ENCODE assay signal across 8 mouse cellular contexts in the genomic region with DNA sequence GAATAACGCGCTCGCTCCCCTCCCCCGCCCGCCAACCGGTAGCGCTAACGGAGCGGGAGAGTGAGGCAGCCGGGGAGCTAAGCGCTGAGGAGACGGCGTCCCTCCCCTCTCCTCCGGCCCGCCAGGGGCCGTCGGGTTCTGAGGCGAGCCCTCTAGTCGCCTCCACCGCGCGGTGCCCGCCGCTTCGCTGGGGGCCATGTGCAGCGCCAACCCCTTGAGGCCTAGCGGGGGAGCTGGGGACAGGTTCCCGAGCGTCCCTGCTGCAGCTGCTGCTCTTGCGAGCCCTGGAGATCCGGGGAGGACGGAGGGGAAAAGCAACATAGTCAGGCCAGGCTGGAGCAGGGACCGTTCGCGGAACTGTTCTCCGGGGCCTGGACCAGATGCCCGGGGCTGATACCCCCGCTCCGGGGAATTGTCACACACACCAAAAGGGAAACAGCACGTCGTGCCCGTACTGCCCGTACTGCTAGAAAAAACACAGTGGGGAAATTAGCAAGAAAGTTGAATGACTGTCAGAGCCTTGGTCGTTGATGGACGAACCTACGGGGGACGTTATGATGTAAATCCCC. TPM values are rescaled to one million over a fixed set of nuclear protein-coding genes. Genes with fewer than 3 reads are reported as not detected.
DNase-seq lines count a peak whose midpoint lies in the region; ATAC-seq and TF ChIP-seq lines count a peak whose summit lies in the region.

No protein-coding gene starts in this region.

- no peaks in the 10 kb centered on the region for H3K36me3 ChIP-seq in kidney, embryonic 16.5 days (ENCODE audit: insufficient read depth, low read length)
- no peaks in the 10 kb centered on the region for H3K36me3 ChIP-seq in forebrain, embryonic 13.5 days (ENCODE audit: poor library complexity, severe bottlenecking)
- H3K36me3 ChIP-seq in liver, embryonic 14.5 days (replicated peaks; ENCODE audit: control insufficient read depth, insufficient read depth, low read depth): no peaks in the 10 kb centered on the region

- H3K27ac ChIP-seq in kidney, embryonic 16.5 days (ENCODE audit: low read length): peak overlapping the region; percentile 95
- peak overlapping the region; percentile 95 for H3K27ac ChIP-seq in forebrain, embryonic 13.5 days
- H3K27ac ChIP-seq in liver, embryonic 14.5 days: peak overlapping the region; percentile 89

- TF ChIP-seq CTCF in liver, embryonic 14.5 days (IDR thresholded peaks at IDR 0.05; ENCODE audit: low read depth): no peak; the same call in 1 of the 2 replicates

- H3K4me3 ChIP-seq in kidney, embryonic 16.5 days (ENCODE audit: low read length): peak overlapping the region; percentile 98
- H3K4me3 ChIP-seq in forebrain, embryonic 13.5 days: peak overlapping the region; percentile 74
- H3K4me3 ChIP-seq in liver, embryonic 14.5 days (ENCODE audit: insufficient read depth in 1 of 2, low read depth in 2 of 2, low read length in 2 of 2): peak overlapping the region; percentile 79 to 99

- H3K4me2 ChIP-seq in kidney, embryonic 16.5 days (replicated peaks; ENCODE audit: low read depth, low read length): peak overlapping the region; percentile 81
- H3K4me2 ChIP-seq in forebrain, embryonic 13.5 days: peak overlapping the region; percentile 78
- H3K4me2 ChIP-seq in liver, embryonic 14.5 days (ENCODE audit: low read depth): peak overlapping the region; percentile 80

- H3K9ac ChIP-seq in kidney, embryonic 16.5 days (replicated peaks; ENCODE audit: low read length): peak overlapping the region; percentile 92
- H3K9ac ChIP-seq in forebrain, embryonic 13.5 days: peak overlapping the region; percentile 87
- peak overlapping the region; percentile 98 for H3K9ac ChIP-seq in liver, embryonic 14.5 days (replicated peaks)

- ATAC-seq in kidney, embryonic 16.5 days (ENCODE audit: low FRiP score, low TSS enrichment): peak; percentile 66
- peak; percentile 68 for ATAC-seq in forebrain, embryonic 13.5 days
- ATAC-seq in liver, embryonic 14.5 days (ENCODE audit: insufficient read depth): peak; percentile 55

- DNase-seq in kidney, adult 18-20 months: no peak
- DNase-seq in T-cell, adult 2 months (ENCODE audit: low spot score): peak; percentile 63
- peak; percentile 42 to 52 (median 42) for DNase-seq in liver, embryonic 14.5 days (ENCODE audit: low read depth in 3 of 3, low spot score in 3 of 3)
- no peak for DNase-seq in right cerebral cortex, adult 2 months (ENCODE audit: low spot score in 2 of 2)
- no peak for DNase-seq in right cerebral cortex, postnatal 36 days (ENCODE audit: low spot score in 2 of 2)
- DNase-seq in layer of hippocampus, adult 9-10 months (ENCODE audit: low spot score): no peak

- H3K27me3 ChIP-seq in kidney, embryonic 16.5 days (ENCODE audit: insufficient read depth, low read length): no peaks in the 10 kb centered on the region
- H3K27me3 ChIP-seq in forebrain, embryonic 13.5 days: no peaks in the 10 kb centered on the region
- no peaks in the 10 kb centered on the region for H3K27me3 ChIP-seq in liver, embryonic 14.5 days (ENCODE audit: control insufficient read depth, insufficient read depth, low read length)

- TF ChIP-seq EP300 in liver, embryonic 14.5 days (IDR thresholded peaks at IDR 0.05; ENCODE audit: low read depth): peak; percentile 63

- H3K9me3 ChIP-seq in kidney, embryonic 16.5 days (ENCODE audit: low read length): no peaks in the 10 kb centered on the region
- no peaks in the 10 kb centered on the region for H3K9me3 ChIP-seq in forebrain, embryonic 13.5 days (replicated peaks)
- no peaks in the 10 kb centered on the region for H3K9me3 ChIP-seq in liver, embryonic 14.5 days (ENCODE audit: control insufficient read depth, low read length)

- under 1% methylated on average over 43 of the region's 47 CpGs for WGBS in kidney, embryonic 16.5 days
- under 1% methylated on average over 43 of the region's 47 CpGs for WGBS in forebrain, embryonic 13.5 days
- WGBS in liver, embryonic 14.5 days (ENCODE audit: insufficient replicate concordance): under 1% methylated on average over 42 of the region's 47 CpGs

- H3K4me1 ChIP-seq in kidney, embryonic 16.5 days (ENCODE audit: insufficient read depth, low read length): peaks cover 10% of the 10 kb centered on the region
- H3K4me1 ChIP-seq in forebrain, embryonic 13.5 days: peaks cover 26% of the 10 kb centered on the region
- peaks cover 5 to 6% of the 10 kb centered on the region in 2 experiments for H3K4me1 ChIP-seq in liver, embryonic 14.5 days (replicated peaks; ENCODE audit: control insufficient read depth in 2 of 2, insufficient read depth in 2 of 2, low read length in 1 of 2)

RNA-seq across cellular contexts. Expression of a gene that starts 0.5 kb away (rescaled TPM):
- polyA plus RNA-seq in kidney, embryonic 16.5 days (2015; fragmentation: Nextera tagmentation; extraction: Ambion mirVana): 47.1 and 65.1 TPM in 2 replicates
- 109 and 118 TPM in 2 replicates for polyA plus RNA-seq in forebrain, embryonic 13.5 days (2015; fragmentation: Nextera tagmentation; extraction: Ambion mirVana)
- polyA plus RNA-seq in liver, embryonic 14.5 days (2012; rRNA removed): 19.7 and 20.3 TPM in 2 replicates
- polyA plus RNA-seq in liver, embryonic 14.5 days (2014; fragmentation: Nextera tagmentation; extraction: Ambion mirVana): 32.6 and 32.8 TPM in 2 replicates

RNA-seq across cellular contexts. Expression of a gene that starts 0.8 kb away (rescaled TPM):
- 10.4 and 13.4 TPM in 2 replicates for polyA plus RNA-seq in kidney, embryonic 16.5 days (2015; fragmentation: Nextera tagmentation; extraction: Ambion mirVana)
- polyA plus RNA-seq in forebrain, embryonic 13.5 days (2015; fragmentation: Nextera tagmentation; extraction: Ambion mirVana): 7.8 and 8.0 TPM in 2 replicates
- 2.8 and 3.9 TPM in 2 replicates for polyA plus RNA-seq in liver, embryonic 14.5 days (2012; rRNA removed)
- 4.1 and 4.4 TPM in 2 replicates for polyA plus RNA-seq in liver, embryonic 14.5 days (2014; fragmentation: Nextera tagmentation; extraction: Ambion mirVana)

Comparison
In these comparisons a context has a peak if more than half of its experiments do, and no peak if none do; other contexts are left out.
1. DNase-seq: peak in T-cell, adult 2 months (single experiment) and liver, embryonic 14.5 days (3 of 3); none in kidney, adult 18-20 months (single experiment), right cerebral cortex, adult 2 months (0 of 2), right cerebral cortex, postnatal 36 days (0 of 2) and layer of hippocampus, adult 9-10 months (single experiment).
2. Peak in every context shown above with its lines, with median percentiles within 50 percentile points of each other: ATAC-seq, H3K27ac ChIP-seq, H3K4me2 ChIP-seq, H3K4me3 ChIP-seq and H3K9ac ChIP-seq.